Comparison of ENCODE assay signal across 29 mouse cellular contexts in genomic region chr5:140623791-140624190, GRCm38 (mm10). TPM values are rescaled to one million over a fixed set of nuclear protein-coding genes. Genes with fewer than 3 reads are reported as not detected.
"Had no signal": no experiment of that assay in that cellular context is flagged by ENCODE, and none has a peak within 500 bp of the region (broad histone marks: within the 10 kb centered on the region; RNA-seq: fewer than 3 reads in every experiment).

No protein-coding gene starts in this region.

- H3K4me1 ChIP-seq: liver, embryonic 15.5 days; lung, embryonic 15.5 days had no signal

- ATAC-seq: lung, postnatal 0 days; midbrain, embryonic 13.5 days; midbrain, embryonic 15.5 days had no signal

- H3K27me3 ChIP-seq: liver, embryonic 15.5 days; lung, embryonic 15.5 days; midbrain, embryonic 13.5 days; midbrain, embryonic 15.5 days; neural tube, embryonic 13.5 days; neural tube, embryonic 15.5 days; stomach, embryonic 15.5 days had no signal

- H3K9me3 ChIP-seq: liver, embryonic 15.5 days; lung, embryonic 15.5 days; midbrain, embryonic 15.5 days; neural tube, embryonic 13.5 days; neural tube, embryonic 15.5 days; stomach, embryonic 15.5 days had no signal

- H3K4me3 ChIP-seq: liver, embryonic 15.5 days; lung, embryonic 15.5 days; midbrain, embryonic 13.5 days; midbrain, embryonic 15.5 days; neural tube, embryonic 13.5 days; neural tube, embryonic 15.5 days; stomach, embryonic 15.5 days had no signal

- DNase-seq: liver, postnatal 0 days; lung, adult 2 months; lung, postnatal 14 days; lung, postnatal 36 days; retina, postnatal 1 day; right cerebral cortex, adult 18-20 months; right cerebral cortex, postnatal 25 days; right cerebral cortex, postnatal 4 days; spleen, adult 18-20 months; thymus, adult 2 months; thymus, postnatal 25 days; thymus, postnatal 4 days had no signal

RNA-seq across cellular contexts. Expression of gene Grifin, which starts 58.9 kb away (rescaled TPM):
- total RNA-seq: megakaryocyte progenitor cell, adult 5-6 weeks; midbrain, postnatal 0 days; monocyte, adult 5-6 weeks had no signal
- polyA plus RNA-seq: liver, postnatal 0 days; lung, adult 2 months; lung, embryonic 15.5 days; lung, postnatal 0 days; macrophage; midbrain, embryonic 11.5 days; midbrain, embryonic 13.5 days; midbrain, embryonic 15.5 days; midbrain, postnatal 0 days; neural tube, embryonic 11.5 days; neural tube, embryonic 13.5 days; neural tube, embryonic 15.5 days; small intestine, adult 2 months; testis, adult 2 months; urinary bladder, adult 2 months had no signal
